8 mouse cellular contexts compared by ENCODE assay signal in genomic region chr5:138995721-138996311, GRCm38 (mm10). TPM values are rescaled to one million over a fixed set of nuclear protein-coding genes. Genes with fewer than 3 reads are reported as not detected.
DNase-seq lines count a peak whose midpoint lies in the region; ATAC-seq and TF ChIP-seq lines count a peak whose summit lies in the region.

No protein-coding gene starts in this region.

- H3K27ac ChIP-seq in bone marrow macrophage, adult 2 months (ENCODE audit: insufficient read depth, low read depth, low read length) = peak overlapping the region; percentile 35
- peak overlapping the region; percentile 87 for H3K27ac ChIP-seq in forebrain, embryonic 12.5 days
- H3K27ac ChIP-seq in heart, embryonic 14.5 days (replicated peaks in 1 of 2; ENCODE audit: control insufficient read depth in 1 of 2, insufficient read depth in 1 of 2, low read depth in 2 of 2, low read length in 2 of 2) = peak overlapping the region; percentile 95 to 96
- peak overlapping the region; percentile 97 for H3K27ac ChIP-seq in kidney, postnatal 0 days
- H3K27ac ChIP-seq in liver, embryonic 11.5 days (ENCODE audit: low read depth, low read length) = no peak overlapping the region

- H3K9me3 ChIP-seq in forebrain, embryonic 12.5 days = no peaks in the 10 kb centered on the region
- no peaks in the 10 kb centered on the region for H3K9me3 ChIP-seq in heart, embryonic 14.5 days (ENCODE audit: control insufficient read depth, low read length)
- H3K9me3 ChIP-seq in kidney, postnatal 0 days (replicated peaks; ENCODE audit: low read length) = no peaks in the 10 kb centered on the region
- H3K9me3 ChIP-seq in liver, embryonic 11.5 days (ENCODE audit: control insufficient read depth, low read length) = no peaks in the 10 kb centered on the region

- no peak for TF ChIP-seq POLR2A in bone marrow macrophage, adult 2 months (IDR thresholded peaks at IDR 0.05; ENCODE audit: borderline replicate concordance, low read depth, low read length)

- peak overlapping the region; percentile 96 for H3K4me2 ChIP-seq in forebrain, embryonic 12.5 days
- H3K4me2 ChIP-seq in heart, embryonic 14.5 days (ENCODE audit: low read length) = peak overlapping the region; percentile 75
- H3K4me2 ChIP-seq in kidney, postnatal 0 days (ENCODE audit: low read length) = peak overlapping the region; percentile 94
- peak overlapping the region; percentile 77 for H3K4me2 ChIP-seq in liver, embryonic 11.5 days

- H3K9ac ChIP-seq in forebrain, embryonic 12.5 days = peak overlapping the region; percentile 70
- peak overlapping the region; percentile 93 for H3K9ac ChIP-seq in heart, embryonic 14.5 days (ENCODE audit: low read length)
- H3K9ac ChIP-seq in kidney, postnatal 0 days (ENCODE audit: low read depth, low read length) = peak overlapping the region; percentile 91
- H3K9ac ChIP-seq in liver, embryonic 11.5 days (ENCODE audit: low read depth, low read length) = peak overlapping the region; percentile 38

- peaks cover 21% of the 10 kb centered on the region for H3K4me1 ChIP-seq in bone marrow macrophage, adult 2 months (ENCODE audit: control insufficient read depth, insufficient read depth, low read length)
- H3K4me1 ChIP-seq in forebrain, embryonic 12.5 days = peaks cover 63% of the 10 kb centered on the region
- peaks cover 46 to 64% of the 10 kb centered on the region in 2 experiments for H3K4me1 ChIP-seq in heart, embryonic 14.5 days (ENCODE audit: control insufficient read depth in 2 of 2, insufficient read depth in 2 of 2, low read length in 2 of 2)
- peaks cover 22% of the 10 kb centered on the region for H3K4me1 ChIP-seq in kidney, postnatal 0 days (replicated peaks; ENCODE audit: insufficient read depth, low read length)
- H3K4me1 ChIP-seq in liver, embryonic 11.5 days (replicated peaks; ENCODE audit: control insufficient read depth, insufficient read depth, low read length) = peaks cover 16% of the 10 kb centered on the region

- peak; percentile 86 for DNase-seq in 3134 (ENCODE audit: extremely low read depth, insufficient read length, low spot score)
- peak; percentile 79 for DNase-seq in kidney, postnatal 0 days (ENCODE audit: low spot score)
- DNase-seq in liver, embryonic 11.5 days (ENCODE audit: low spot score) = peak; percentile 67
- DNase-seq in neural tube, embryonic 10.5 days (ENCODE audit: extremely low spot score, low spot score) = peak; percentile 76
- peak; percentile 27 for DNase-seq in thymus, postnatal 25 days

- H3K27me3 ChIP-seq in forebrain, embryonic 12.5 days = peaks cover 95% of the 10 kb centered on the region
- H3K27me3 ChIP-seq in heart, embryonic 14.5 days (ENCODE audit: control insufficient read depth, insufficient read depth, low read length) = peaks cover 41% of the 10 kb centered on the region
- H3K27me3 ChIP-seq in kidney, postnatal 0 days (ENCODE audit: insufficient read depth, low read length) = 0 out of 2 replicates have a peak, but pooled peaks cover 18% of the 10 kb centered on the region
- H3K27me3 ChIP-seq in liver, embryonic 11.5 days (replicated peaks; ENCODE audit: control insufficient read depth, insufficient read depth, low read length) = peaks cover 97% of the 10 kb centered on the region

- under 1% methylated on average over 48 of the region's 52 CpGs for WGBS in forebrain, embryonic 12.5 days
- WGBS in heart, embryonic 14.5 days = under 1% methylated on average over 29 of the region's 52 CpGs
- WGBS in kidney, postnatal 0 days = under 1% methylated on average over 41 of the region's 52 CpGs
- 2% methylated on average over 45 of the region's 52 CpGs for WGBS in liver, embryonic 11.5 days

- peak; percentile 57 for ATAC-seq in forebrain, embryonic 12.5 days (ENCODE audit: low FRiP score)
- ATAC-seq in heart, embryonic 14.5 days (ENCODE audit: insufficient number of reproducible peaks, insufficient read depth, low FRiP score, low read depth) = peak; percentile 56
- peak; percentile 50 for ATAC-seq in kidney, postnatal 0 days (replicated peaks; ENCODE audit: low FRiP score, low read depth)
- peak; percentile 21 for ATAC-seq in liver, embryonic 11.5 days (replicated peaks; ENCODE audit: low FRiP score)

- H3K36me3 ChIP-seq in forebrain, embryonic 12.5 days (replicated peaks) = no peaks in the 10 kb centered on the region
- peaks cover 5% of the 10 kb centered on the region; the same call in 1 of the 2 replicates for H3K36me3 ChIP-seq in heart, embryonic 14.5 days (ENCODE audit: control insufficient read depth, insufficient read depth, low read length)
- no peaks in the 10 kb centered on the region for H3K36me3 ChIP-seq in kidney, postnatal 0 days (ENCODE audit: insufficient read depth, low read length)
- H3K36me3 ChIP-seq in liver, embryonic 11.5 days (ENCODE audit: control insufficient read depth, insufficient read depth, low read length) = no peaks in the 10 kb centered on the region

- no peak for TF ChIP-seq CTCF in bone marrow macrophage, adult 2 months (IDR thresholded peaks at IDR 0.05; ENCODE audit: low read depth, low read length)
- TF ChIP-seq CTCF in kidney, postnatal 0 days (IDR thresholded peaks at IDR 0.05; ENCODE audit: low read depth) = peak; percentile 26

- peak overlapping the region; percentile 81 for H3K4me3 ChIP-seq in bone marrow macrophage, adult 2 months (ENCODE audit: insufficient read depth, low read length)
- H3K4me3 ChIP-seq in forebrain, embryonic 12.5 days (replicated peaks) = peak overlapping the region; percentile 71
- H3K4me3 ChIP-seq in heart, embryonic 14.5 days (ENCODE audit: control insufficient read depth in 1 of 2, insufficient read depth in 1 of 2, low read depth in 1 of 2, low read length in 2 of 2) = peak overlapping the region; percentile 86 to 87
- H3K4me3 ChIP-seq in kidney, postnatal 0 days (replicated peaks; ENCODE audit: low read depth, low read length) = peak overlapping the region; percentile 74
- peak overlapping the region; percentile 64 for H3K4me3 ChIP-seq in liver, embryonic 11.5 days (ENCODE audit: low read depth, low read length)

RNA-seq across cellular contexts. Expression of gene Pdgfa, which starts 1.4 kb away (rescaled TPM):
- 15.6 and 15.8 TPM in 2 replicates for polyA plus RNA-seq in bone marrow macrophage, adult 2 months (2012; ENCODE audit: insufficient read depth, insufficient read length, missing spikeins)
- polyA plus RNA-seq in forebrain, embryonic 12.5 days (2016; fragmentation: Nextera tagmentation; extraction: Ambion mirVana) = 8.5 and 10.5 TPM in 2 replicates
- 51.5 and 53.3 TPM in 2 replicates for polyA plus RNA-seq in heart, embryonic 14.5 days (2014; fragmentation: Nextera tagmentation; extraction: Ambion mirVana)
- 75.2 and 77.7 TPM in 2 replicates for polyA plus RNA-seq in kidney, postnatal 0 days (2015; fragmentation: Nextera tagmentation; extraction: Ambion mirVana)
- polyA plus RNA-seq in liver, embryonic 11.5 days (2014; fragmentation: Nextera tagmentation; extraction: Ambion mirVana) = 3.4 and 5.0 TPM in 2 replicates

Comparison
In these comparisons a context has a peak if more than half of its experiments do, and no peak if none do; other contexts are left out.
1. DNase-seq: peak in every context shown above with its lines; median percentile 86 in 3134; 79 in kidney, postnatal 0 days; 76 in neural tube, embryonic 10.5 days; 67 in liver, embryonic 11.5 days; 27 in thymus, postnatal 25 days.
2. H3K9ac ChIP-seq: peak in every context shown above with its lines; median percentile 93 in heart, embryonic 14.5 days; 91 in kidney, postnatal 0 days; 70 in forebrain, embryonic 12.5 days; 38 in liver, embryonic 11.5 days.